Comparison of ENCODE assay signal across 28 mouse cellular contexts in genomic region chr6:85232045-85232444, GRCm38 (mm10). TPM values are rescaled to one million over a fixed set of nuclear protein-coding genes. Genes with fewer than 3 reads are reported as not detected.
DNase-seq lines count a peak whose midpoint lies in the region; ATAC-seq and TF ChIP-seq lines count a peak whose summit lies in the region.
"Had no signal": no experiment of that assay in that cellular context is flagged by ENCODE, and none has a peak within 500 bp of the region (broad histone marks: within the 10 kb centered on the region; RNA-seq: fewer than 3 reads in every experiment).

No protein-coding gene starts in this region.

- no peak for DNase-seq in forebrain, embryonic 10.5 days (ENCODE audit: extremely low spot score, low spot score)
- DNase-seq in kidney, postnatal 4 days: peak; percentile 23 to 56
- no peak for DNase-seq in kidney, postnatal 36 days
- DNase-seq in brain, embryonic 14.5 days (ENCODE audit: low read depth): peak; percentile 57
- DNase-seq in cerebellum, postnatal 14 days: no peak
- no peak for DNase-seq in heart, postnatal 4 days
- DNase-seq: cerebellum, adult 9-10 months; gastrocnemius, postnatal 36 days; heart, adult 2 months; heart, postnatal 14 days; kidney, adult 2 months; liver; lung, postnatal 4 days; thymus, adult 18-20 months; thymus, postnatal 36 days had no signal

- H3K4me3 ChIP-seq in forebrain, embryonic 10.5 days: no peak overlapping the region
- H3K4me3 ChIP-seq in forebrain, embryonic 12.5 days (replicated peaks): no peak overlapping the region
- H3K4me3 ChIP-seq in E14TG2a.4 (replicated peaks; ENCODE audit: low read length): peak overlapping the region; percentile 39; the same call in 1 of the 2 replicates
- H3K4me3 ChIP-seq: heart, adult 2 months; heart, embryonic 13.5 days; hindbrain, embryonic 12.5 days; limb, embryonic 10.5 days; liver, embryonic 15.5 days; lung, embryonic 15.5 days had no signal

- H3K9ac ChIP-seq in forebrain, embryonic 12.5 days: no peak overlapping the region
- H3K9ac ChIP-seq: heart, embryonic 13.5 days; hindbrain, embryonic 12.5 days; liver, embryonic 15.5 days; lung, embryonic 15.5 days had no signal

- peak overlapping the region; percentile 63 for H3K27ac ChIP-seq in forebrain, embryonic 10.5 days
- H3K27ac ChIP-seq in forebrain, embryonic 12.5 days: no peak overlapping the region
- H3K27ac ChIP-seq: heart, adult 2 months; heart, embryonic 13.5 days; hindbrain, embryonic 12.5 days; liver, embryonic 15.5 days; lung, embryonic 15.5 days had no signal

- peaks cover 57% of the 10 kb centered on the region for H3K4me1 ChIP-seq in forebrain, embryonic 10.5 days
- peaks cover 46% of the 10 kb centered on the region for H3K4me1 ChIP-seq in forebrain, embryonic 12.5 days
- H3K4me1 ChIP-seq in E14TG2a.4 (replicated peaks; ENCODE audit: low read depth, low read length): peaks cover 70% of the 10 kb centered on the region
- H3K4me1 ChIP-seq: liver, embryonic 15.5 days had no signal

- TF ChIP-seq CTCF in E14TG2a.4 (conservative IDR thresholded peaks at IDR 0.05; ENCODE audit: low read length): no peak
- no peak for TF ChIP-seq CTCF in brain, embryonic 14.5 days (IDR thresholded peaks at IDR 0.05; ENCODE audit: borderline replicate concordance, extremely low read depth, insufficient read depth, insufficient read length)

- peaks cover 58% of the 10 kb centered on the region for H3K27me3 ChIP-seq in forebrain, embryonic 10.5 days (ENCODE audit: poor library complexity, severe bottlenecking)
- peaks cover 11% of the 10 kb centered on the region for H3K27me3 ChIP-seq in forebrain, embryonic 12.5 days
- H3K27me3 ChIP-seq in E14TG2a.4 (ENCODE audit: insufficient read depth, low read length): peaks cover 18% of the 10 kb centered on the region
- H3K27me3 ChIP-seq: liver, embryonic 15.5 days; lung, embryonic 15.5 days had no signal

- no peak for TF ChIP-seq POLR2A in brain, embryonic 14.5 days (IDR thresholded peaks at IDR 0.05; ENCODE audit: borderline replicate concordance, extremely low read depth, insufficient read depth, insufficient read length, poor library complexity, severe bottlenecking)

- whole genome bisulfite sequencing in forebrain, embryonic 10.5 days: 16% methylated on average over 4 of the region's 4 CpGs
- WGBS in forebrain, embryonic 12.5 days: 14% methylated on average over 4 of the region's 4 CpGs

- H3K4me2 ChIP-seq in forebrain, embryonic 12.5 days: no peak overlapping the region
- H3K4me2 ChIP-seq: heart, embryonic 13.5 days; hindbrain, embryonic 12.5 days; liver, embryonic 15.5 days; lung, embryonic 15.5 days had no signal

- no peaks in the 10 kb centered on the region for H3K9me3 ChIP-seq in forebrain, embryonic 10.5 days
- H3K9me3 ChIP-seq in forebrain, embryonic 12.5 days: no peaks in the 10 kb centered on the region
- H3K9me3 ChIP-seq in E14TG2a.4 (ENCODE audit: low read length): no peaks in the 10 kb centered on the region
- H3K9me3 ChIP-seq: heart, embryonic 13.5 days; hindbrain, embryonic 12.5 days; limb, embryonic 10.5 days; liver, embryonic 15.5 days; lung, embryonic 15.5 days had no signal

- no peak for ATAC-seq in forebrain, embryonic 12.5 days (ENCODE audit: low FRiP score)

- H3K36me3 ChIP-seq in forebrain, embryonic 10.5 days (replicated peaks): peaks cover 8% of the 10 kb centered on the region; the same call in 1 of the 2 replicates
- H3K36me3 ChIP-seq in forebrain, embryonic 12.5 days (replicated peaks): no peaks in the 10 kb centered on the region
- H3K36me3 ChIP-seq in E14TG2a.4 (ENCODE audit: insufficient read depth, low read length): no peaks in the 10 kb centered on the region
- H3K36me3 ChIP-seq: heart, embryonic 13.5 days; hindbrain, embryonic 12.5 days; limb, embryonic 10.5 days; liver, embryonic 15.5 days; lung, embryonic 15.5 days had no signal

RNA-seq across cellular contexts. Expression of gene Emx1, which starts 44.8 kb away (rescaled TPM):
- polyA plus RNA-seq in forebrain, embryonic 10.5 days (2016; fragmentation: Nextera tagmentation; extraction: Ambion mirVana): 26.5 and 35.8 TPM in 2 replicates
- 71.6 and 89.0 TPM in 2 replicates for polyA plus RNA-seq in forebrain, embryonic 12.5 days (2016; fragmentation: Nextera tagmentation; extraction: Ambion mirVana)
- 13.9 and 69.3 TPM in 2 replicates for polyA plus RNA-seq in brain, embryonic 14.5 days (2012; rRNA removed)
- not detected for total RNA-seq in heart, postnatal 4 days (2021)
- total RNA-seq: adrenal gland, postnatal 14 days; common myeloid progenitor, adult 5-6 weeks; gastrocnemius, adult 18-20 months; gastrocnemius, postnatal 36 days; heart, adult 2 months; heart, postnatal 14 days; megakaryocyte-erythroid progenitor cell, adult 5-6 weeks; MEL had no signal
- polyA plus RNA-seq: heart, adult 2 months; heart, embryonic 13.5 days; liver, embryonic 15.5 days; lung, embryonic 15.5 days; stomach, embryonic 16.5 days had no signal

Comparison
In these comparisons a context has a peak if more than half of its experiments do, and no peak if none do; other contexts are left out.
1. DNase-seq: peak in kidney, postnatal 4 days (2 of 2) and brain, embryonic 14.5 days (single experiment); none in forebrain, embryonic 10.5 days (single experiment), kidney, postnatal 36 days (0 of 2), cerebellum, postnatal 14 days (0 of 2) and heart, postnatal 4 days (single experiment).